ENCODE assay signal across 14 mouse cellular contexts in genomic region chr2:5033546-5034420, GRCm38 (mm10). TPM values are rescaled to one million over a fixed set of nuclear protein-coding genes. Genes with fewer than 3 reads are reported as not detected.
A peak's percentile ranks its signal among the peaks of the same experiment; 100 is the strongest.
DNase-seq lines count a peak whose midpoint lies in the region; ATAC-seq lines count a peak whose summit lies in the region.
"Had no signal": no experiment of that assay in that cellular context is flagged by ENCODE, and none has a peak within 500 bp of the region (broad histone marks: within the 10 kb centered on the region; RNA-seq: fewer than 3 reads in every experiment).

No protein-coding gene starts in this region.

- H3K4me2 ChIP-seq in liver, embryonic 11.5 days = no peak overlapping the region
- no peak overlapping the region for H3K4me2 ChIP-seq in stomach, embryonic 16.5 days (ENCODE audit: low read depth, low read length)
- H3K4me2 ChIP-seq: limb, embryonic 15.5 days had no signal

- H3K9ac ChIP-seq in liver, embryonic 11.5 days (ENCODE audit: low read depth, low read length) = no peak overlapping the region
- no peak overlapping the region for H3K9ac ChIP-seq in stomach, embryonic 16.5 days (ENCODE audit: low read length)
- H3K9ac ChIP-seq: limb, embryonic 15.5 days had no signal

- 52% methylated on average over 14 of the region's 15 CpGs for WGBS in liver, embryonic 11.5 days
- WGBS in stomach, embryonic 16.5 days = 41% methylated on average over 15 of the region's 15 CpGs

- H3K4me1 ChIP-seq in liver, embryonic 11.5 days (replicated peaks; ENCODE audit: control insufficient read depth, insufficient read depth, low read length) = peaks cover 4% of the 10 kb centered on the region; the same call in 1 of the 2 replicates
- no peaks in the 10 kb centered on the region for H3K4me1 ChIP-seq in stomach, embryonic 16.5 days (ENCODE audit: control insufficient read depth, insufficient read depth, low read length)
- H3K4me1 ChIP-seq: limb, embryonic 15.5 days had no signal

- H3K4me3 ChIP-seq in liver, embryonic 11.5 days (ENCODE audit: low read depth, low read length) = no peak overlapping the region
- H3K4me3 ChIP-seq in stomach, embryonic 16.5 days (replicated peaks; ENCODE audit: low read length) = no peak overlapping the region
- H3K4me3 ChIP-seq: limb, embryonic 15.5 days had no signal

- intact Hi-C loops in heart, postnatal 25 days (cut with DNase I) = no loop called here

- peak; percentile 67 for ATAC-seq in liver, embryonic 11.5 days (replicated peaks; ENCODE audit: low FRiP score)
- peak; percentile 41; the same call in 1 of the 2 replicates for ATAC-seq in stomach, embryonic 16.5 days (ENCODE audit: insufficient read depth, low FRiP score)
- no peak for ATAC-seq in inflammation-experienced regulatory T-cells, adult 6 months

- no peaks in the 10 kb centered on the region for H3K9me3 ChIP-seq in liver, embryonic 11.5 days (ENCODE audit: control insufficient read depth, low read length)
- no peaks in the 10 kb centered on the region for H3K9me3 ChIP-seq in stomach, embryonic 16.5 days (replicated peaks; ENCODE audit: control insufficient read depth, low read length)
- H3K9me3 ChIP-seq: limb, embryonic 15.5 days had no signal

- DNase-seq in heart, adult 11 months = peak; percentile 88
- DNase-seq in heart, postnatal 25 days (ENCODE audit: low spot score) = no peak
- peak; percentile 19 for DNase-seq in lung, postnatal 10 days
- no peak for DNase-seq in lung, postnatal 25 days (ENCODE audit: low spot score)
- no peak for DNase-seq in liver, embryonic 11.5 days (ENCODE audit: low spot score)
- no peak for DNase-seq in right cerebral cortex, postnatal 14 days
- DNase-seq: adrenal gland, adult 8-10 months; embryo, embryonic 11 days; thymus, postnatal 14 days had no signal

- H3K27ac ChIP-seq in liver, embryonic 11.5 days (ENCODE audit: low read depth, low read length) = peak overlapping the region; percentile 13; the same call in 1 of the 2 replicates
- no peak overlapping the region for H3K27ac ChIP-seq in stomach, embryonic 16.5 days (ENCODE audit: low read length)
- H3K27ac ChIP-seq: limb, embryonic 15.5 days had no signal

- H3K27me3 ChIP-seq in liver, embryonic 11.5 days (replicated peaks; ENCODE audit: control insufficient read depth, insufficient read depth, low read length) = no peaks in the 10 kb centered on the region
- no peaks in the 10 kb centered on the region for H3K27me3 ChIP-seq in stomach, embryonic 16.5 days (ENCODE audit: control insufficient read depth, insufficient read depth, low read length)
- H3K27me3 ChIP-seq: limb, embryonic 15.5 days had no signal

- H3K36me3 ChIP-seq in liver, embryonic 11.5 days (ENCODE audit: control insufficient read depth, insufficient read depth, low read length) = no peaks in the 10 kb centered on the region
- no peaks in the 10 kb centered on the region for H3K36me3 ChIP-seq in stomach, embryonic 16.5 days (ENCODE audit: control insufficient read depth, insufficient read depth, low read length)
- H3K36me3 ChIP-seq: limb, embryonic 15.5 days had no signal

RNA-seq across cellular contexts. Expression of gene Mcm10, which starts 21.2 kb away (rescaled TPM):
- under 1 TPM; 0.57 to 0.59 TPM for total RNA-seq in heart, postnatal 25 days (2021)
- 77.2 and 84.4 TPM in 2 replicates for polyA plus RNA-seq in liver, embryonic 11.5 days (2014; fragmentation: Nextera tagmentation; extraction: Ambion mirVana)
- polyA plus RNA-seq in stomach, embryonic 16.5 days (2015; fragmentation: Nextera tagmentation; extraction: Ambion mirVana) = 25.1 and 26.4 TPM in 2 replicates
- polyA plus RNA-seq in inflammation-experienced regulatory T-cells, adult 6 months (2017; shearing (Covaris generic)) = 10 to 100 TPM in 1 of 3 experiments, 1 to 10 TPM in 2; 3.2 to 20.8 (median 3.5) TPM

RNA-seq across cellular contexts. Expression of gene Optn, which starts 30.1 kb away (rescaled TPM):
- 10 to 100 TPM; 52.6 to 63.8 TPM for total RNA-seq in heart, postnatal 25 days (2021)
- 18.7 and 21.8 TPM in 2 replicates for polyA plus RNA-seq in liver, embryonic 11.5 days (2014; fragmentation: Nextera tagmentation; extraction: Ambion mirVana)
- 17.6 and 18.6 TPM in 2 replicates for polyA plus RNA-seq in stomach, embryonic 16.5 days (2015; fragmentation: Nextera tagmentation; extraction: Ambion mirVana)
- polyA plus RNA-seq in inflammation-experienced regulatory T-cells, adult 6 months (2017; shearing (Covaris generic)) = 1 to 10 TPM in 2 of 3 experiments, under 1 TPM in 1; 0.78 to 4.6 (median 1.5) TPM

RNA-seq across cellular contexts. Expression of gene Ucma, which starts 57.9 kb away (rescaled TPM):
- total RNA-seq in heart, postnatal 25 days (2021) = under 1 TPM; 0.70 to 0.78 TPM
- polyA plus RNA-seq in liver, embryonic 11.5 days (2014; fragmentation: Nextera tagmentation; extraction: Ambion mirVana) = not detected in 2 replicates
- not detected in 2 replicates for polyA plus RNA-seq in stomach, embryonic 16.5 days (2015; fragmentation: Nextera tagmentation; extraction: Ambion mirVana)
- not detected for polyA plus RNA-seq in inflammation-experienced regulatory T-cells, adult 6 months (2017; shearing (Covaris generic))
- total RNA-seq: adrenal gland, adult 8-10 months; monocyte, adult 5-6 weeks had no signal
- polyA plus RNA-seq: intestine, embryonic 14.5 days had no signal

Comparison
In these comparisons a context has a peak if more than half of its experiments do, and no peak if none do; other contexts are left out.
1. DNase-seq: peak in heart, adult 11 months (single experiment) and lung, postnatal 10 days (single experiment); none in heart, postnatal 25 days (single experiment), lung, postnatal 25 days (single experiment), liver, embryonic 11.5 days (single experiment) and right cerebral cortex, postnatal 14 days (single experiment).